Mouse (Mus musculus) adipocyte (in vitro differentiated cells): Measurements from ENCODE around the gene Cdc25a.

Experiments
- DNase-seq: peaks from one replicate; pipeline ENCODE4 v3.0.0-alpha.2; 2016; ENCODE audit warnings: low spot score

The Cdc25a gene

DNA sequence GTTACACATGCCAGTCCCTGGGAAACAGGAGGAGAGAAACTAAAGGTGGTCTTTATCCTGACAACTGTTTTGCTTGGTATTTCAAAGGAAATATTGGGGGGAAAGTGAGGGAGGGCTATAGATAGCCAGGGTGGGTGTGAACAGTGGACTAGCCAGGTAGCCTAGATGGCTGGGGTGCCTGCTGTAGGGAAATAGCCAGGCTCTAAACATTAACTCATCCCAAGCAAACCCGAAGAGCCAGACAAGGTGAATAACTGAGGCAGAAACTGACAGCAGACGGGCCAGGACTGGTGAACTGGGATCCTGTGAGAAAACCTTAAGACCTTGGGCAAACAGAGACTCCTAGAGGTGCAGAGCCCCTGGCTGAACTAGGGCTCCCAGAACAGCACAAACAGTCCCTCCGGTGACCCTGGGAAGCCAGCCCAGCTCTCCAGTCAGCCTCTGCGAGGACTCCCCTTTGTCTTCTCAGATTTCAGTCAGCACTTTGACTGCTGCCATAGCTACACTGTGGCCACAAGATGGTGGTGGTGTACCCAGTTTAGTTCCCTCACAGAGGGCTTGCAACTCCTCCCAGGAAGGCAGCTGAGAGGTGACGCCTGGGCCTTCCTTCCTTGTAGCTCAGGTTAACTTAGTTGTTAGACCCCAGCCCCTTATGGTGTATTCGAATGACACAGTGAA lies 19.2 kb downstream of the Cdc25a start:
- DNase-seq, result peak; percentile 87

DNA sequence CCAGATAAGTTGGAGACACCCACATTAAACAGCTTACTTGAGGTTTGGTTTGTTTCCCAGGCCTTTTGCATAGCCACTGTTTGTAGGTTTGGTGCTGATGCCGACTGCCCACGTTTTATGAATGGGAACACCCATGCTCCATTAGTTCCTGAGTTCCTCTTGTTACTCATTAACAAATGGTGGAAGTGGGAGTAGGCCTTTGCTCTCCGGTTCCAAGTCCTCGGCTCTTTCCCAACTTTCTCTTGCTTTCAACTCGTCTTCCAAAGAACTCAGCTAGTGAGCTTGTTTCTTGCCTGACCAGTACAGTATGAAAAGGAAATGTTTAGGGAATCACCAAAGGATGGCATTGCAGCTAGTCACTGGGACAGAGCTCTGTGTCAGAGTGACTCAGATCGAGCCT lies 20.2 kb downstream of the Cdc25a start:
- no peak for DNase-seq

GRCm38 (mm10) chr9:109896253-109897150 lies 21.1 kb downstream of the Cdc25a start:
- DNase-seq, result no peak

DNA sequence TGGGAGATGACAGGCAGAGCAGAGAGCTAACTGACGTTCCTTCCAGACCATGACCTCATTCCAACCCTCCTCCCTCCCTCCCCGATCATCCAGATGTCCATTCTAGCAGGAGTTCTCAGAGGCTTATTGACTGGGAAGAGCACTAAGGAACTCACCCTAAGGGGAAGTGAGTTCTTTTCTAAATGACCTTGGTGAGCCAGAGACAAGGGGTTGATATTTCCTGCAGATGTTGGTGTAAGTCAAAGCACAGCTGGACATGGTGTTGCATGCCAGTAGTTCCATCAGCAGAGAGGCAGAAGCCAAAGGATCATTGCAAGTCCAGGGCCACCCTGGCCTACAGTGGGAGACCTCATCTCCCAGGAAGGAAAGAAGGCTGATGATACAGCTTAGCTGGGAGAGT lies 22.6 kb downstream of the Cdc25a start:
- no peak for DNase-seq

DNA sequence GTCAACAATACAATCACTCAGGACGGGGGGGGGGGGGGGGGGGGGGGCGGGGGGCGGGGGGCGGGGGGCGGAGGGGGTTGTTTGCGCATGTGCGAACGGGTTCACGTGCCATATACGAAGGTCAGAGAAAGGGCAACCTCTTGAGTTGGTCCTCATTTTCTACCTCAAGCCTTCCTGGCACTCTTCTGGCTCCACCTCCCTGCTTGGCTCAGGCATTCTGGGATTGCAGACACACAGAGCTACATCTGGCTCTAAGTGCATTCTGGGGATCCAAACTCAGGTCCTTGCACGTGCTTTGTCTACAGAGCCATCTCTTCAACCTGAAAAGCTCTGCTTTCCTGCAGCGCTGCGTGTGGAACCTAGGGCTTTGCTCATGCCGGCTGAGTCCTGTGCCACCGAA lies 24.0 kb downstream of the Cdc25a start:
- DNase-seq, result no peak

- no peak for DNase-seq
These were observed 24.4 kb downstream of the Cdc25a start for GRCm38 (mm10) chr9:109899774-109900173.

- no peak for DNase-seq
These were observed 25.2 kb downstream of the Cdc25a start for GRCm38 (mm10) chr9:109900604-109901003.

DNA sequence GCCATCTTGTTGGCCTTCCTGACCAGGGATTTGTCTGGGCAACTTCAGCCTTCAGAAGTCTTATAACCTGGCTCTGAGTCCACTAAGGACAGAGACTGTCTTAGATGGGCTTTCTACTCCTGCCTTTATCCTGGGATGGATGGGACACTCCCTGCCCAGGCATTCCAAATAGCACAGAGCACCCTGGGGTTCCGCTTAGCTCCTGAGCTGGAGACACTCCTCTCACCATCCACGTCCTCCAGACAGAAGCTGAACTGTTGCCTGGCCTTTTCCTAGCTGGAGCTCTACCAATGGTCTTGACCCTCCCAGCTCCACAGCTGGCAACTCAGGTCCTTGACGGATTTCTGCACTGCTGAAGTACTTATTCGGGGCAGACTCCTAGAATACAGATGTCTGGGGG lies 26.9 kb downstream of the Cdc25a start:
- DNase-seq, result no peak

DNA sequence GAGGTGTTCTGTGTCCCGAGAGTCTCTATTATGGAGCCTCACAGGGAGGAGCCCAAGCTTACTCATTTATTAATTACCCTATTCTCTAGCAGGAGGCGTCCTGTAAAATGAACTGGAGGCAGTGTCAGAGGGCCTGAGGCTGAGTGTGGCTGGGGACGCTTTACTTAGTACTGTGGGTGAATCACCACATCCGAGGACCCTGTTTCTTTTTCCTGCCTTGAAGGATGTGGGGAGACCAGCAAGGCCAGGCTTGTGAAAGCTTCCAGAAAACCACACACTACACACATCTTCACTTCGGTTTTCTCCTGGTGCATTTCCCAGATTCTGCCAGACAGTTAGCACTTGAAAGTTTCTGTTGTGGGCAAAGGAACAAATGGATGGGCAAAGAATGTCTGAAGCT lies 27.4 kb downstream of the Cdc25a start:
- no peak for DNase-seq

GRCm38 (mm10) chr9:109907300-109907699 lies 31.9 kb downstream of the Cdc25a start:
- peak; percentile 72 for DNase-seq

GRCm38 (mm10) chr9:109907774-109908465 lies 32.5 kb downstream of the Cdc25a start:
- no peak for DNase-seq

GRCm38 (mm10) chr9:109909102-109909501 lies 33.7 kb downstream of the Cdc25a start:
- DNase-seq, result no peak

GRCm38 (mm10) chr9:109909926-109910325 lies 34.5 kb downstream of the Cdc25a start:
- DNase-seq, result no peak

GRCm38 (mm10) chr9:109911779-109912178 lies 36.4 kb downstream of the Cdc25a start:
- peak; percentile 40 for DNase-seq

GRCm38 (mm10) chr9:109914269-109914926 lies 39.0 kb downstream of the Cdc25a start:
- no peak for DNase-seq

DNA sequence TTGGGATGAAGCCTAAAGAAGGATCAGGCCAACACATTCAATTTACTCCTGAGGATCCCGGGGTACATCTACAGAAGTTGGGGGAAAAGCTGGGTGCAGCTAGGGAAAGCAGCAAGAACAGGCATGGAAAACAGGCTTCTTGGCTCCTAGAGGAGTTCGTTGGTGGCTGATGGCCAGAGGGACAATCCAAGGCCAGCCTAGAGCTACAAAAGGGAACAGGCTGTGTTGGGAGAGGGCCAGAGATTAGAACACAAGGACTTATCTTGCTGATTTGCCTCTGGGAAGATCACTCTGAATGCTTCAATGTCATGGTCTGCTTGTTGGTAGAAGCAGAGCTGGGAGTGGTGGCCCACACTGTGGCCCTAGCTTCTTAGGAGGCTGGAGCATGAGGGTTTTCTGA lies 42.6 kb downstream of the Cdc25a start:
- DNase-seq, result peak; percentile 65

DNA sequence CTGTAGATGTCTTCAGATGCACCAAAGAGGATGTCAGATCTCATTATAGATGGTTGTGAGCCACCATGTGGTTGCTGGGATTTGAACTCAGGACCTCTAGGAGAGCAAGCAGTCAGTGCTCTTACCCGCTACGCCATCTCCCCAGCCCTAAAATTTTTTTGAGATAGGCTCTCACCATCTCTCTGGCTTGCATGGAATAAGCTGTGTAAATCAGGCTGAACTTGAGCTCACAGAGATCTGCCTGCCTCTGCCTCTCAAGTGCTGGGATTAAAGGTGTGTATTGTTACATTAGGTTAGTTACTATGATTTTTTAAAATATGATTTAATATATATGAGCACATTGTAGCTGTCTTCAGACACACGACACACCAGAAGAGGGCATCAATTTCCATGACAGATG lies 53.8 kb downstream of the Cdc25a start:
- no peak for DNase-seq

DNA sequence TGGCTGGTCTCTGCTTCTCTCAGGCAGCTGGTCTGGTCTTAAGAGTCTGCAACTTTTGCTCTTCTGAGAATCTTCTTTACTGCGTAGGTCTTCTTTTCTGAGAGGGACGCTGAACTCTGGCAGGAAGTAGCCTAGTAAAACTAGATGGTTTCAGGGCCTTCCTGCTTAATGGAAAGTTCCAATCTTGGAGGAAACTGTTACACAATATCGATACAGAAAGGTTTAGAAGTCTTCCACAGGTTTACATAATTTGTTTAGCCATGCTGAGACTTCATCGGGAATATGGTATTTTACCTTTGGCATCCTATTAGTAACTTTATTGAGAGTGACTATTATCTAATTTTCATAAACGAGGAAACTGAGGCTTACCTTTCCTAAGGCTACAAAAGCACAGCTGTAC lies 54.7 kb downstream of the Cdc25a start:
- no peak for DNase-seq

DNA sequence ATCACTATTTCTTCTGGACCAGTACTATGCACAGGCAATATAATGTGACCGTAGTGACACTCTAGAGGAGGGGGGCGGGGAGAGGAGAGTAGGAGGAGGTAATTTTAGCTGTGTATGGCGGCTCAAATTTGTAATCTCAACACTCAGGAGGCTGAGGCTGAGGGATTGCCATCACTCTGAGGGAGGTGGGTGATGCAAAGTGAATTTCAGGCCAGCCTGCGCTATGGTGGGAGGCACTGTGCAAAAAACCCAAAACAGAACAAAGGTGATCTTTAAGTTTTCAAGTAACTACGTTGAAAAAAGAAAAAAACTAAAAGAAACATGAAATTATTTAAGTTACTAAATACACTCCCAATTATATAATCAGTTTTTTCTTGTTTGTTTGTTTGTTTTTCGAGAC lies 55.4 kb downstream of the Cdc25a start:
- no peak for DNase-seq

GRCm38 (mm10) chr9:109931257-109932171 lies 56.1 kb downstream of the Cdc25a start, which contains the start of gene Map4:
Gene Map4 (plus strand): TSS chr9:109931460.
- DNase-seq, result peak; percentile 93

- no peak for DNase-seq
These were observed 57.0 kb downstream of the Cdc25a start for GRCm38 (mm10) chr9:109932361-109932755.
